Mouse (Mus musculus) forebrain, embryonic 11.5 days (tissue): ENCODE data around the gene Arhgap40. TPM values are rescaled to one million over a fixed set of nuclear protein-coding genes. Genes with fewer than 3 reads are reported as not detected.

Experiments
- ATAC-seq: fragments of 200-750 bp; cut with Nextera tagmentation; replicated peaks from 2 replicates; pipeline ENCODE4 v1.8.0; 2017; ENCODE audit warnings: moderate TSS enrichment; ENCODE audit not compliant: low FRiP score
- DNase-seq: peaks from one replicate; pipeline ENCODE4 v3.0.0-alpha.2; 2017; ENCODE audit warnings: low spot score
- H3K27ac ChIP-seq: fragments of 300-500 bp; sonication (generic); 2 replicates; pipeline ENCODE4 v1.5.1; 2014; ENCODE audit warnings: low read depth, low read length
- H3K27me3 ChIP-seq: fragments of 300-500 bp; sonication (generic); 2 replicates; pipeline ENCODE4 v1.6.1; 2014; ENCODE audit warnings: mild to moderate bottlenecking, low read length, mixed read lengths; ENCODE audit not compliant: control insufficient read depth, insufficient read depth
- H3K36me3 ChIP-seq: fragments of 300-500 bp; sonication (generic); 2 replicates; pipeline ENCODE4 v1.6.1; 2014; ENCODE audit warnings: mild to moderate bottlenecking, low read length, moderate library complexity, mixed read lengths; ENCODE audit not compliant: control insufficient read depth, insufficient read depth
- H3K4me1 ChIP-seq: fragments of 300-500 bp; sonication (generic); replicated peaks from 2 replicates; pipeline ENCODE4 v1.6.1; 2014; ENCODE audit warnings: low read length, mixed read lengths; ENCODE audit not compliant: control insufficient read depth, insufficient read depth
- H3K4me2 ChIP-seq: fragments of 300-500 bp; sonication (generic); 2 replicates; pipeline ENCODE4 v1.6.1; 2014; ENCODE audit warnings: low read depth, mild to moderate bottlenecking, low read length, moderate library complexity, mixed read lengths; ENCODE audit not compliant: severe bottlenecking
- H3K4me3 ChIP-seq: fragments of 300-500 bp; sonication (generic); 2 replicates; pipeline ENCODE4 v1.5.1; 2014; ENCODE audit warnings: low read depth, low read length
- H3K9ac ChIP-seq: fragments of 300-500 bp; sonication (generic); 2 replicates; pipeline ENCODE4 v1.6.1; 2014; ENCODE audit warnings: low read length
- H3K9me3 ChIP-seq: fragments of 300-500 bp; sonication (generic); 2 replicates; pipeline ENCODE4 v1.6.1; 2016; ENCODE audit warnings: low read length, mixed read lengths; ENCODE audit not compliant: control insufficient read depth
- WGBS: fragments of 180-500 bp; shearing (Covaris S2); extraction: QIAGEN DNeasy Blood & Tissue Kit; methylation state at CpG from one replicate; pipeline ENCODE4 v1.1.7; 2014; 5-methylcytosine and 5-hydroxymethylcytosine counted together
- polyA plus RNA-seq: library from polyadenylated mRNA; unstranded; fragments of >200 nt; fragmentation: Nextera tagmentation; extraction: Ambion mirVana; gene quantifications from 2 replicates; pipeline ENCODE4 v1.2.1, GENCODE M21; 2014

Arhgap40 gene
- polyA plus RNA-seq, 1 experiment from 2014 or later: 0.15 TPM

- no peak overlapping the region for H3K4me3 ChIP-seq
- H3K36me3 ChIP-seq: no peaks in the 10 kb centered on the region
- no peaks in the 10 kb centered on the region for H3K27me3 ChIP-seq
- H3K9ac ChIP-seq: no peak overlapping the region
- 83% methylated on average over 8 of the region's 8 CpGs for WGBS
- no peak overlapping the region for H3K27ac ChIP-seq
- no peak for DNase-seq
- 0 out of 2 replicates have a peak, but pooled peaks have one; percentile 2 for ATAC-seq
- H3K4me2 ChIP-seq: no peak overlapping the region
- no peaks in the 10 kb centered on the region for H3K4me1 ChIP-seq
- H3K9me3 ChIP-seq: no peaks in the 10 kb centered on the region
Observed at GRCm38 (mm10) chr2:158534559-158534958, 22.0 kb downstream of the Arhgap40 start.

- Histone ChIP-seq H3K9ac (peak overlapping the region; percentile 23), H3K4me3 (no peak overlapping the region), H3K9me3 (no peaks in the 10 kb centered on the region), H3K4me1 (no peaks in the 10 kb centered on the region), H3K4me2 (peak overlapping the region; percentile 32; the same call in 1 of the 2 replicates), H3K27ac (no peak overlapping the region), H3K27me3 (no peaks in the 10 kb centered on the region), H3K36me3 (no peaks in the 10 kb centered on the region)
- WGBS: 43% methylated on average over 24 of the region's 24 CpGs
- ATAC-seq (peak; percentile 58), DNase-seq (peak; percentile 79)
Observed at GRCm38 (mm10) chr2:158539433-158540305, 27.1 kb downstream of the Arhgap40 start.

GRCm38 (mm10) chr2:158541286-158541685 lies 28.7 kb downstream of the Arhgap40 start:
- no peaks in the 10 kb centered on the region for H3K9me3 ChIP-seq
- DNase-seq: no peak
- H3K27ac ChIP-seq: no peak overlapping the region
- no peaks in the 10 kb centered on the region for H3K27me3 ChIP-seq
- H3K9ac ChIP-seq: no peak overlapping the region
- no peaks in the 10 kb centered on the region for H3K36me3 ChIP-seq
- 66% methylated on average over 4 of the region's 4 CpGs for WGBS
- ATAC-seq: no peak
- H3K4me2 ChIP-seq: no peak overlapping the region
- no peaks in the 10 kb centered on the region for H3K4me1 ChIP-seq
- no peak overlapping the region for H3K4me3 ChIP-seq

GRCm38 (mm10) chr2:158545266-158545665 lies 32.7 kb downstream of the Arhgap40 start:
- Histone ChIP-seq H3K27me3 (no peaks in the 10 kb centered on the region), H3K4me1 (no peaks in the 10 kb centered on the region; the same call in 1 of the 2 replicates), H3K4me3 (no peak overlapping the region), H3K9me3 (no peaks in the 10 kb centered on the region), H3K9ac (no peak overlapping the region), H3K4me2 (no peak overlapping the region), H3K27ac (no peak overlapping the region), H3K36me3 (no peaks in the 10 kb centered on the region)
- ATAC-seq (no peak), DNase-seq (no peak)
- WGBS: 75% methylated on average over 2 of the region's 2 CpGs

GRCm38 (mm10) chr2:158546751-158547150 lies 34.2 kb downstream of the Arhgap40 start:
- WGBS: 2% methylated on average over 17 of the region's 17 CpGs
- no peak overlapping the region for H3K4me3 ChIP-seq

GRCm38 (mm10) chr2:158550067-158550466 lies 37.5 kb downstream of the Arhgap40 start:
- Histone ChIP-seq H3K4me1 (no peaks in the 10 kb centered on the region; the same call in 1 of the 2 replicates), H3K36me3 (no peaks in the 10 kb centered on the region), H3K27ac (no peak overlapping the region), H3K9me3 (no peaks in the 10 kb centered on the region), H3K27me3 (peaks cover 18% of the 10 kb centered on the region), H3K4me3 (no peak overlapping the region), H3K9ac (no peak overlapping the region), H3K4me2 (no peak overlapping the region)
- DNase-seq (peak; percentile 92), ATAC-seq (no peak; the same call in 1 of the 2 replicates)
- WGBS: 3% methylated on average over 3 of the region's 3 CpGs

More at GRCm38 (mm10) chr2:158546751-158547150, 34.2 kb downstream of the Arhgap40 start:
- ATAC-seq: peak; percentile 76
- H3K4me1 ChIP-seq: no peaks in the 10 kb centered on the region; the same call in 1 of the 2 replicates
- no peak overlapping the region for H3K27ac ChIP-seq
- no peaks in the 10 kb centered on the region for H3K9me3 ChIP-seq
- H3K4me2 ChIP-seq: no peak overlapping the region
- peak overlapping the region; percentile 29 for H3K9ac ChIP-seq
- no peaks in the 10 kb centered on the region for H3K27me3 ChIP-seq
- DNase-seq: peak; percentile 90
- no peaks in the 10 kb centered on the region for H3K36me3 ChIP-seq

- no peak for ATAC-seq
Observed at GRCm38 (mm10) chr2:158554366-158554765, 41.8 kb downstream of the Arhgap40 start.

GRCm38 (mm10) chr2:158555252-158555651 lies 42.7 kb downstream of the Arhgap40 start:
- Histone ChIP-seq H3K27me3 (peaks cover 25% of the 10 kb centered on the region), H3K9ac (no peak overlapping the region), H3K27ac (no peak overlapping the region), H3K9me3 (no peaks in the 10 kb centered on the region; the same call in 1 of the 2 replicates), H3K4me3 (no peak overlapping the region), H3K36me3 (no peaks in the 10 kb centered on the region), H3K4me2 (peak overlapping the region; percentile 46; the same call in 1 of the 2 replicates), H3K4me1 (peaks cover 10% of the 10 kb centered on the region)
- no peak for DNase-seq
- WGBS: 1% methylated on average over 7 of the region's 7 CpGs
- no peak for ATAC-seq

More at GRCm38 (mm10) chr2:158554366-158554765, 41.8 kb downstream of the Arhgap40 start:
- Histone ChIP-seq H3K4me2 (no peak overlapping the region), H3K27ac (no peak overlapping the region), H3K9ac (no peak overlapping the region), H3K27me3 (peaks cover 25% of the 10 kb centered on the region), H3K4me3 (no peak overlapping the region), H3K36me3 (no peaks in the 10 kb centered on the region), H3K4me1 (peaks cover 6% of the 10 kb centered on the region), H3K9me3 (no peaks in the 10 kb centered on the region; the same call in 1 of the 2 replicates)
- DNase-seq: no peak
- WGBS: 12% methylated on average over 10 of the region's 10 CpGs
